Mouse (Mus musculus) lung, embryonic 14.5 days (tissue): ENCODE results near the gene Vdr. TPM values are rescaled to one million over a fixed set of nuclear protein-coding genes. Genes with fewer than 3 reads are reported as not detected.

Experiments
- ATAC-seq: fragments of 200-750 bp; cut with Nextera tagmentation; 2 replicates; pipeline ENCODE4 v1.8.0; 2017; ENCODE audit warnings: mild to moderate bottlenecking, moderate TSS enrichment, moderate library complexity; ENCODE audit not compliant: insufficient read depth
- DNase-seq: peaks from one replicate; pipeline ENCODE4 v3.0.0-alpha.2; 2015
- H3K27ac ChIP-seq: fragments of 300-500 bp; sonication (generic); 2 replicates; pipeline ENCODE4 v1.5.1; 2014; ENCODE audit warnings: low read depth, mild to moderate bottlenecking, moderate library complexity
- H3K27me3 ChIP-seq: fragments of 300-500 bp; sonication (generic); 2 replicates; pipeline ENCODE4 v1.6.1; 2014; ENCODE audit warnings: low read length, control low read depth; ENCODE audit not compliant: insufficient read depth
- H3K36me3 ChIP-seq: fragments of 300-500 bp; sonication (generic); 2 replicates; pipeline ENCODE4 v1.6.1; 2014; ENCODE audit warnings: control low read depth; ENCODE audit not compliant: insufficient read depth
- H3K4me1 ChIP-seq: fragments of 300-500 bp; sonication (generic); 2 replicates; pipeline ENCODE4 v1.6.1; 2014; ENCODE audit warnings: antibody characterized with exemption, control low read depth; ENCODE audit not compliant: insufficient read depth
- H3K4me2 ChIP-seq: fragments of 300-500 bp; sonication (generic); 2 replicates; pipeline ENCODE4 v1.6.1; 2014; ENCODE audit warnings: mild to moderate bottlenecking
- H3K4me3 ChIP-seq: fragments of 300-500 bp; sonication (generic); 2 replicates; pipeline ENCODE4 v1.5.1; 2014; ENCODE audit warnings: low read depth, low read length
- H3K9ac ChIP-seq: fragments of 300-500 bp; sonication (generic); 2 replicates; pipeline ENCODE4 v1.6.1; 2014
- H3K9me3 ChIP-seq: fragments of 300-500 bp; sonication (generic); 2 replicates; pipeline ENCODE4 v1.6.1; 2016; ENCODE audit warnings: low read depth, low read length, control low read depth
- CTCF ChIP-seq: IDR thresholded peaks from 2 replicates; pipeline ENCODE4 v1.5.1; 2016; ENCODE audit warnings: antibody characterized with exemption, low read depth
- WGBS: fragments of 180-500 bp; shearing (Covaris S2); extraction: QIAGEN DNeasy Blood & Tissue Kit; methylation state at CpG from one replicate; pipeline ENCODE4 v1.1.7; 2014; 5-methylcytosine and 5-hydroxymethylcytosine counted together
- polyA plus RNA-seq: library from polyadenylated mRNA; unstranded; fragments of >200 nt; fragmentation: Nextera tagmentation; extraction: Ambion mirVana; gene quantifications from 2 replicates; pipeline ENCODE4 v1.2.1, GENCODE M21; 2014

Gene Vdr
- polyA plus RNA-seq, 1 experiment from 2014 or later = 0.38 TPM

- Histone ChIP-seq H3K36me3 (no peaks in the 10 kb centered on the region), H3K9ac (no peak overlapping the region), H3K4me2 (no peak overlapping the region), H3K4me1 (no peaks in the 10 kb centered on the region), H3K9me3 (no peaks in the 10 kb centered on the region), H3K27ac (no peak overlapping the region), H3K4me3 (no peak overlapping the region), H3K27me3 (no peaks in the 10 kb centered on the region)
- DNase-seq = no peak
- 52% methylated on average over 7 of the region's 7 CpGs for WGBS
- no peak for TF ChIP-seq CTCF
- ATAC-seq = no peak
These were observed 39.8 kb upstream of the Vdr start for GRCm38 (mm10) chr15:97950240-97950639.

- no peak overlapping the region for H3K4me2 ChIP-seq
- 64% methylated on average over 3 of the region's 3 CpGs for WGBS
- no peak overlapping the region for H3K4me3 ChIP-seq
- no peaks in the 10 kb centered on the region for H3K36me3 ChIP-seq
- no peaks in the 10 kb centered on the region for H3K4me1 ChIP-seq
- no peaks in the 10 kb centered on the region for H3K27me3 ChIP-seq
- H3K9ac ChIP-seq = no peak overlapping the region
- ATAC-seq (no peak), DNase-seq (no peak)
- H3K9me3 ChIP-seq = no peaks in the 10 kb centered on the region
- no peak for TF ChIP-seq CTCF
- no peak overlapping the region for H3K27ac ChIP-seq
These were observed 39.3 kb upstream of the Vdr start for GRCm38 (mm10) chr15:97949706-97950105.

DNA sequence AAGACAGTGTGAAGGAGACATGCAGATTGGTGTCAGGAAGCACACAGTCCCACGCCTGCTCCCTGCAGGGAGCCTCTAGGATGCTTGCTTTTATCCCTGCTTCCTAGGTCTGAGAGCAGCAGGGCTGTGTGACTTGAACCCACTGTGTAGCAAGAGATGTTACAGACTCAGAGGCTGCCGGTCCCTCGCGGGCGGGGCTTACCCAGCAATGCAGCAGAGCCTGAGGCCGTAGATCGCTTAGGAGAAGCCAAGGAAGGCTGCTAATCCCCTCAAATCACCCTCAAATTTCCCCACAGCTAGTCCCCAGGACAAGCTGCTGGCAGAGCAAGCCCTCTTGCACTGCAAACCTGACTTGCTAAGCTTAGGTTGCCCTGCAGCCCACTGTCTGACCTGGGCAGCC lies 38.3 kb upstream of the Vdr start:
- H3K4me2 ChIP-seq = no peak overlapping the region
- H3K9ac ChIP-seq = no peak overlapping the region
- no peaks in the 10 kb centered on the region for H3K4me1 ChIP-seq
- no peak for ATAC-seq
- no peak overlapping the region for H3K27ac ChIP-seq
- no peak for DNase-seq
- no peak for TF ChIP-seq CTCF
- no peaks in the 10 kb centered on the region for H3K27me3 ChIP-seq
- no peaks in the 10 kb centered on the region for H3K9me3 ChIP-seq
- H3K36me3 ChIP-seq = no peaks in the 10 kb centered on the region
- WGBS = 43% methylated on average over 7 of the region's 7 CpGs
- no peak overlapping the region for H3K4me3 ChIP-seq

- Histone ChIP-seq H3K4me1 (no peaks in the 10 kb centered on the region), H3K36me3 (no peaks in the 10 kb centered on the region), H3K4me3 (no peak overlapping the region), H3K9ac (no peak overlapping the region), H3K27ac (no peak overlapping the region), H3K9me3 (no peaks in the 10 kb centered on the region), H3K27me3 (no peaks in the 10 kb centered on the region), H3K4me2 (no peak overlapping the region)
- WGBS = 69% methylated on average over 11 of the region's 11 CpGs
- no peak for ATAC-seq
- no peak for DNase-seq
- TF ChIP-seq CTCF = no peak
These were observed 35.4 kb upstream of the Vdr start for GRCm38 (mm10) chr15:97945656-97946315.

DNA sequence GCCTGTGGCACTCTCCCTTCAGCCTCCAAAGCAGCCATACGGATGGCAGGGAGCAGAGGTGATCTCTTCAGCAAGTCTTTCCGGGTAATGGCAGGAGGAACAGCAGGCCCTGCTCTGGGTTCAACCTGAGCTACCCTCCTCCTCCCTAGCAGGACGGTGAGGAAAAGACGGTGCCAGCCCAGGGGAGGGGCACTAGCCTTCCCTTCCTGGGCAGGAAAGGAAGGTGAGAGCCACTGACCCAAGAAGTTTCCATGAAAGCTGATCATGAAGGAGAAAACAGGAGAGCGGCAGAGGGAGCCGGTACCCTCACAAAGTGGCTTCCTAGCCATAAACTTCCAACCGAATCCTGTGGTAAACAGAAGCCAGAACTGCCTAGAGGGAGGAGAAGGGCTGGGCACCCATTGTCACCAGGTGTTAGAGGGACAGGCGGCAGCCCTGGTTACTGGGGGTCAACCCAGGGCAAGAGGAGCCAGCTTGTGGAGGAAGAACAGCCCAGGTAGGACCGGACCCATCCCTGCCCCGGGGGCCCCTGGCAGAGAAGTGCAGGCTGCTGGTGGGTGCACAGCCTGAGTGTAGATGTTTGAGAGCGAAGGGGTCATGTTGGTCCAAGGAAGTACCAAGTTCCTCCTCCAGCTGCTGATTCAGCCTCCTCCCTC lies 34.6 kb upstream of the Vdr start:
- H3K4me3 ChIP-seq = no peak overlapping the region
- no peak overlapping the region for H3K4me2 ChIP-seq
- DNase-seq (no peak), ATAC-seq (no peak)
- H3K9ac ChIP-seq = no peak overlapping the region
- no peaks in the 10 kb centered on the region for H3K27me3 ChIP-seq
- no peak for TF ChIP-seq CTCF
- H3K9me3 ChIP-seq = no peaks in the 10 kb centered on the region
- no peaks in the 10 kb centered on the region for H3K4me1 ChIP-seq
- WGBS = 68% methylated on average over 11 of the region's 11 CpGs
- no peak overlapping the region for H3K27ac ChIP-seq
- no peaks in the 10 kb centered on the region for H3K36me3 ChIP-seq

- no peak overlapping the region for H3K4me2 ChIP-seq
- no peak for ATAC-seq
- H3K9me3 ChIP-seq = no peaks in the 10 kb centered on the region
- WGBS = 86% methylated on average over 8 of the region's 8 CpGs
- H3K36me3 ChIP-seq = no peaks in the 10 kb centered on the region
- TF ChIP-seq CTCF = no peak
- no peak overlapping the region for H3K4me3 ChIP-seq
- no peak for DNase-seq
- H3K4me1 ChIP-seq = no peaks in the 10 kb centered on the region
- H3K27me3 ChIP-seq = no peaks in the 10 kb centered on the region
- no peak overlapping the region for H3K9ac ChIP-seq
- H3K27ac ChIP-seq = no peak overlapping the region
These were observed 32.9 kb upstream of the Vdr start for GRCm38 (mm10) chr15:97943356-97943755.

DNA sequence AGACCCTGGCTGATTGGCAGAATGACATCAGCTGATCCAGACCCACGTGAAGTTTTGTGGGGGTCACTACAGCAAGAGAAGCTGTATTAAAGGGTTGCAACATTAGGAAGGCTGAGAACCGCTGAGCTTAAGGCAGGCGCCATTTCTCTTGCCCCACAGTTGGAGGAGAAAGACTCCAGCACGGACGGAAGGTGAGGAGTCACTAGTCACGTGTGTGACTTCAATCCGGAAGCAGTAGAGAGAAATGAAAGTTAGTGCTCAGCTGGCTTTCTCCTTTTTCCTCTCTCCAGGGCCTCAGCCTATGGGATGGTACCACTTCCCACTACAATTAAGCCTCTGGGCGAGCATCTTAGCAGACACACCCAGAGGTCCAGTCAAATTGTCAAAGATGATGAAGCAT lies 32.1 kb upstream of the Vdr start:
- no peak overlapping the region for H3K4me2 ChIP-seq
- H3K36me3 ChIP-seq = no peaks in the 10 kb centered on the region
- ATAC-seq (no peak), DNase-seq (no peak)
- no peak overlapping the region for H3K27ac ChIP-seq
- no peak overlapping the region for H3K4me3 ChIP-seq
- WGBS = 77% methylated on average over 8 of the region's 8 CpGs
- no peaks in the 10 kb centered on the region for H3K9me3 ChIP-seq
- no peaks in the 10 kb centered on the region for H3K27me3 ChIP-seq
- TF ChIP-seq CTCF = no peak
- no peaks in the 10 kb centered on the region for H3K4me1 ChIP-seq
- no peak overlapping the region for H3K9ac ChIP-seq
